Mouse (Mus musculus): ENCODE measurements around the gene Plcg2.

GRCm38 (mm10) chr8:117472332-117472731 lies 25.8 kb upstream of the Plcg2 start:
- no peak for TF ChIP-seq CTCF (IDR thresholded peaks at IDR 0.05)
- TF ChIP-seq EP300 (IDR thresholded peaks at IDR 0.05), result no peak

Measured in lung, postnatal 0 days (tissue).